Mouse (Mus musculus) MEL (cell line): ENCODE results near the gene Sh2b3.

ENCODE experiments used
- CHD1 ChIP-seq: IDR thresholded peaks from 2 replicates; pipeline ENCODE4 v1.6.1; 2012; ENCODE audit warnings: low read depth, mild to moderate bottlenecking, inconsistent platforms, low read length, improper control_type of control experiment
- CTCF ChIP-seq, 3 experiments: IDR thresholded peaks in 2 of 3; conservative IDR thresholded peaks in 1 of 3; 2 replicates each; pipeline ENCODE4 v1.5.1; 2011 to 2012; ENCODE audit warnings: low read length in 3 of 3, low read depth in 2 of 3, mild to moderate bottlenecking in 2 of 3, improper control_type of control experiment in 1 of 3, inconsistent platforms in 1 of 3, mixed read lengths in 1 of 3, moderate library complexity in 1 of 3; ENCODE audit not compliant: control insufficient read depth in 1 of 3, insufficient read depth in 1 of 3, poor library complexity in 1 of 3, severe bottlenecking in 1 of 3
- RCOR1 ChIP-seq: IDR thresholded peaks from 2 replicates; pipeline ENCODE4 v1.6.1; 2012; ENCODE audit warnings: low read depth, mild to moderate bottlenecking, inconsistent platforms, low read length, improper control_type of control experiment
- SIN3A ChIP-seq: IDR thresholded peaks from 2 replicates; pipeline ENCODE4 v1.6.1; 2012; ENCODE audit warnings: low read length, improper control_type of control experiment, inconsistent platforms
- TCF12 ChIP-seq: IDR thresholded peaks from 2 replicates; pipeline ENCODE4 v1.6.1; 2014; ENCODE audit warnings: low read depth, mild to moderate bottlenecking, inconsistent platforms, low read length, improper control_type of control experiment, moderate library complexity

GRCm38 (mm10) chr5:121817551-121817950 lies 19.9 kb downstream of the Sh2b3 start:
- TF ChIP-seq CTCF (IDR thresholded peaks at IDR 0.05 in 2 of 3, conservative IDR thresholded peaks at IDR 0.05 in 1 of 3; ENCODE audit: control insufficient read depth in 1 of 3, insufficient read depth in 1 of 3, low read depth in 2 of 3, low read length in 3 of 3, poor library complexity in 1 of 3, severe bottlenecking in 1 of 3) (no peak), TCF12 (no peak), RCOR1 (no peak), SIN3A (no peak), CHD1 (no peak)
